Comparison of ENCODE assay signal across 8 mouse cellular contexts in genomic region chr13:51408519-51409001, GRCm38 (mm10). TPM values are rescaled to one million over a fixed set of nuclear protein-coding genes. Genes with fewer than 3 reads are reported as not detected.
DNase-seq lines count a peak whose midpoint lies in the region; ATAC-seq and TF ChIP-seq lines count a peak whose summit lies in the region.

TSS of gene S1pr3 (plus strand) at chr13:51408639.

- H3K4me2 ChIP-seq in embryonic facial prominence, embryonic 14.5 days (ENCODE audit: low read depth, low read length) = peak within 1 kb of the TSS; percentile 71
- peak within 1 kb of the TSS; percentile 80 for H3K4me2 ChIP-seq in heart, embryonic 13.5 days
- H3K4me2 ChIP-seq in kidney, postnatal 0 days (ENCODE audit: low read length) = peak within 1 kb of the TSS; percentile 68

- ATAC-seq in CD4-positive, CD25-positive, alpha-beta regulatory T cell, adult 4 months = no peak
- peak; percentile 86 for ATAC-seq in embryonic facial prominence, embryonic 14.5 days (ENCODE audit: low read depth)
- ATAC-seq in heart, embryonic 13.5 days (ENCODE audit: extremely low read depth, insufficient number of reproducible peaks, low FRiP score, low TSS enrichment) = peak; percentile 73
- peak; percentile 77 for ATAC-seq in kidney, postnatal 0 days (replicated peaks; ENCODE audit: low FRiP score, low read depth)

- H3K36me3 ChIP-seq in embryonic facial prominence, embryonic 14.5 days (ENCODE audit: control insufficient read depth, insufficient read depth, low read length) = peaks cover 4% of the 10 kb centered on the region; the same call in 1 of the 2 replicates
- H3K36me3 ChIP-seq in heart, embryonic 13.5 days = no peaks in the 10 kb centered on the region
- no peaks in the 10 kb centered on the region for H3K36me3 ChIP-seq in kidney, postnatal 0 days (ENCODE audit: insufficient read depth, low read length)
- no peaks in the 10 kb centered on the region for H3K36me3 ChIP-seq in spleen, adult 2 months (ENCODE audit: control insufficient read depth, insufficient read depth, low read length)

- H3K4me3 ChIP-seq in embryonic facial prominence, embryonic 14.5 days (ENCODE audit: low read depth, low read length) = peak within 1 kb of the TSS; percentile 67
- H3K4me3 ChIP-seq in heart, embryonic 13.5 days = peak within 1 kb of the TSS; percentile 67
- peak within 1 kb of the TSS; percentile 49 for H3K4me3 ChIP-seq in kidney, postnatal 0 days (replicated peaks; ENCODE audit: low read depth, low read length)
- peak within 1 kb of the TSS; percentile 58 for H3K4me3 ChIP-seq in spleen, adult 2 months (ENCODE audit: extremely low read depth, insufficient read depth, insufficient read length)

- DNase-seq in CD4-positive, CD25-positive, alpha-beta regulatory T cell, adult 2 months (ENCODE audit: low read depth, low spot score) = peak; percentile 15
- peak; percentile 94 for DNase-seq in embryonic facial prominence, embryonic 14.5 days (ENCODE audit: low spot score)
- DNase-seq in kidney, postnatal 0 days (ENCODE audit: low spot score) = peak; percentile 88
- peak; percentile 78 for DNase-seq in lung, postnatal 36 days
- DNase-seq in spleen, adult 2 months (ENCODE audit: low read depth in 1 of 2, low spot score in 2 of 2) = peak in 1 of 2 experiments; percentile 47
- no peak for DNase-seq in cerebellum, adult 9-10 months

- H3K27ac ChIP-seq in embryonic facial prominence, embryonic 14.5 days (replicated peaks; ENCODE audit: low read depth, low read length) = peak within 1 kb of the TSS; percentile 90
- peak within 1 kb of the TSS; percentile 48 for H3K27ac ChIP-seq in heart, embryonic 13.5 days (replicated peaks)
- peak within 1 kb of the TSS; percentile 51 for H3K27ac ChIP-seq in kidney, postnatal 0 days
- H3K27ac ChIP-seq in spleen, adult 2 months (ENCODE audit: insufficient read depth, low read length) = peak within 1 kb of the TSS; percentile 35

- peaks cover 18% of the 10 kb centered on the region for H3K4me1 ChIP-seq in embryonic facial prominence, embryonic 14.5 days (ENCODE audit: control insufficient read depth, insufficient read depth, low read length)
- peaks cover 49% of the 10 kb centered on the region for H3K4me1 ChIP-seq in heart, embryonic 13.5 days
- H3K4me1 ChIP-seq in kidney, postnatal 0 days (replicated peaks; ENCODE audit: insufficient read depth, low read length) = no peaks in the 10 kb centered on the region; the same call in 1 of the 2 replicates
- H3K4me1 ChIP-seq in spleen, adult 2 months (ENCODE audit: control insufficient read depth, insufficient read depth, insufficient read length) = peaks cover 4% of the 10 kb centered on the region; the same call in 1 of the 2 replicates

- H3K9ac ChIP-seq in embryonic facial prominence, embryonic 14.5 days (ENCODE audit: low read depth, low read length) = peak within 1 kb of the TSS; percentile 84
- H3K9ac ChIP-seq in heart, embryonic 13.5 days = peak within 1 kb of the TSS; percentile 88
- H3K9ac ChIP-seq in kidney, postnatal 0 days (ENCODE audit: low read depth, low read length) = peak within 1 kb of the TSS; percentile 72

- under 1% methylated on average over 29 of the region's 33 CpGs for WGBS in embryonic facial prominence, embryonic 14.5 days
- WGBS in heart, embryonic 13.5 days = under 1% methylated on average over 33 of the region's 33 CpGs
- under 1% methylated on average over 33 of the region's 33 CpGs for WGBS in kidney, postnatal 0 days
- 2% methylated on average over 33 of the region's 33 CpGs for WGBS in spleen, adult 2 months

- no peak for TF ChIP-seq POLR2A in spleen, adult 2 months (IDR thresholded peaks at IDR 0.05; ENCODE audit: low read depth, low read length)

- no peak; the same call in 1 of the 2 replicates for TF ChIP-seq CTCF in kidney, postnatal 0 days (IDR thresholded peaks at IDR 0.05; ENCODE audit: low read depth)
- no peak for TF ChIP-seq CTCF in spleen, adult 2 months (IDR thresholded peaks at IDR 0.05; ENCODE audit: extremely low read depth, insufficient read depth, insufficient read length, insufficient replicate concordance)

- H3K27me3 ChIP-seq in embryonic facial prominence, embryonic 14.5 days (replicated peaks; ENCODE audit: control insufficient read depth, insufficient read depth, low read length) = no peaks in the 10 kb centered on the region
- peaks cover 12% of the 10 kb centered on the region; the same call in 1 of the 2 replicates for H3K27me3 ChIP-seq in heart, embryonic 13.5 days (replicated peaks)
- H3K27me3 ChIP-seq in kidney, postnatal 0 days (ENCODE audit: insufficient read depth, low read length) = no peaks in the 10 kb centered on the region
- H3K27me3 ChIP-seq in spleen, adult 2 months (ENCODE audit: control insufficient read depth, insufficient read depth, low read length) = 0 out of 2 replicates have a peak, but pooled peaks cover 4% of the 10 kb centered on the region

- no peaks in the 10 kb centered on the region for H3K9me3 ChIP-seq in embryonic facial prominence, embryonic 14.5 days (ENCODE audit: control insufficient read depth, low read length)
- H3K9me3 ChIP-seq in heart, embryonic 13.5 days = no peaks in the 10 kb centered on the region
- H3K9me3 ChIP-seq in kidney, postnatal 0 days (replicated peaks; ENCODE audit: low read length) = no peaks in the 10 kb centered on the region

RNA-seq across cellular contexts. Expression of gene S1pr3, which starts in this region (rescaled TPM):
- polyA plus RNA-seq in CD4-positive, CD25-positive, alpha-beta regulatory T cell, adult 4 months (2017; shearing (Covaris generic)) = not detected
- polyA plus RNA-seq in embryonic facial prominence, embryonic 14.5 days (2014; fragmentation: Nextera tagmentation; extraction: Ambion mirVana) = 81.4 and 97.6 TPM in 2 replicates
- polyA plus RNA-seq in heart, embryonic 13.5 days (2015; fragmentation: Nextera tagmentation; extraction: Ambion mirVana) = 19.3 and 24.0 TPM in 2 replicates
- 36.7 and 37.5 TPM in 2 replicates for polyA plus RNA-seq in kidney, postnatal 0 days (2015; fragmentation: Nextera tagmentation; extraction: Ambion mirVana)
- polyA plus RNA-seq in spleen, adult 2 months (2012; rRNA removed) = 19.9 and 24.7 TPM in 2 replicates

Comparison
In these comparisons a context has a peak if more than half of its experiments do, and no peak if none do; other contexts are left out.
1. RNA of gene S1pr3 (polyA plus RNA-seq): 81.4 to 97.6 TPM in embryonic facial prominence, embryonic 14.5 days, 36.7 to 37.5 TPM in kidney, postnatal 0 days, 19.3 to 24.0 TPM in heart, embryonic 13.5 days and 19.9 to 24.7 TPM in spleen, adult 2 months; not detected in CD4-positive, CD25-positive, alpha-beta regulatory T cell, adult 4 months; every median in the first group is over 10 times any median in the second.
2. H3K27ac ChIP-seq: peak in every context shown above with its lines; median percentile 90 in embryonic facial prominence, embryonic 14.5 days; 51 in kidney, postnatal 0 days; 48 in heart, embryonic 13.5 days; 35 in spleen, adult 2 months.
3. Peak in every context shown above with its lines, with median percentiles within 50 percentile points of each other: H3K4me2 ChIP-seq, H3K4me3 ChIP-seq and H3K9ac ChIP-seq.